Mouse (Mus musculus) liver, postnatal 0 days (tissue): Measurements from ENCODE around the gene Tymp.

ENCODE experiments used
- CTCF ChIP-seq: sonication (generic); IDR thresholded peaks from 2 replicates; pipeline ENCODE4 v1.5.1; 2016; ENCODE audit warnings: antibody characterized with exemption, low read depth
- EP300 ChIP-seq: IDR thresholded peaks from 2 replicates; pipeline ENCODE4 v1.6.1; 2016; ENCODE audit warnings: antibody characterized with exemption, low read depth, mild to moderate bottlenecking

DNA sequence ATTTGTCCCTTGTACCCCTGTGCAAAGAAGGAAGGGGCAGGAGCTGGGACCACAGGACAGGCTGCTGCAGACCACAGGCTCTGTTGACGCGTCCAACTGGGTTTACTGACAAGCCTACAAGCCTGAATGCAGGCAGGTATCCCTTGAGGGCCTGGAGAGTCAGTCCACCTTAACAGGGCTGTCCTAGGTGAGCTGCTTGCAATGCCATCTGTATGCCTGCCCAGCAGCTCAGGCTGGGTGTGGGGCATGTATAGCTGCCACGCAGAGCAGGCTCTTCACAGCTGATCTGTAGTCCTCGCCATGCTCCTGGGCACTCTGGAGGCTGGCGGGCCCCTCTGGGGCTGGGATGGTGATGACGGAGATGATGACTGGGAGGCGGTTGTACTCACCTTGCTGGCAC, 7.8 kb upstream of the Tymp start, which contains the start of gene Klhdc7b:
- TF ChIP-seq EP300 (no peak), CTCF (no peak)
